In the genomic region with DNA sequence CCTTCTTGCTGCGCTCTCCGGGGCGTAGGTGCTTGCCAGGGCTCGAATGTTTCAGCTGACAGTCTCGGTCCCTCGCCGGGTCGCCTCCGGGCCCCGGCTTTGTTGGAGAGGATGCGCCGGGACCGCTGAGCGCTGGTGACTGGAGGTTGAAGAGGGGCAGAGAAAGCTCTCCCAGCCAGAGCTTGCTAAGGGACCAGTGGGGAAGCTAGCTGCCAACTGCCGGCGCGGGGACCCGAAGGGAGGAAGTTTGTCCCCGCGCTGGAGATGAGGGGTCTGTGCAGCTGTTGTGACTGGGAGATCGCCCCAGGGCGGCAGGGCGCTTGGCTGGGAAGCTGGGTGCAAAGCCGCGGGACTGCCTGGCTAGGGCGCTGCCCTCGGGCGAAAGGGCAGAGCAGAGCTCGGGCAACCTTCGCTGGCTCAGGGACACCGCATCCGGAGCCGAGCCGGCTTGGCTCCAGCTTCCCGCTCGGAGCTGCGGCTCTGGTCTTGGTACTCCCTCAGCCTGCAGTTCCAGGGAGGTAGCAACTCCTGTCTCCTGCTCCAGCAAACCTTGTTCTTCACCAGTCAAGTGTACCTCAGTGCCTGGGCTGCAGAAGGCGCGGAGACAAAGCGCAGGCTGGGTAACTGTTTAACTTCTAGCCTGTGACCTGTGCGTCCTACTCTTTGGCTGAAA, we compare ENCODE assay signal across 8 mouse cellular contexts. TPM values are rescaled to one million over a fixed set of nuclear protein-coding genes. Genes with fewer than 3 reads are reported as not detected.
DNase-seq lines count a peak whose midpoint lies in the region; ATAC-seq lines count a peak whose summit lies in the region.

No protein-coding gene starts in this region.

- H3K4me2 ChIP-seq in limb, embryonic 15.5 days: peak overlapping the region; percentile 97
- H3K4me2 ChIP-seq in neural tube, embryonic 12.5 days (replicated peaks): peak overlapping the region; percentile 90

- peak overlapping the region; percentile 58 for H3K4me3 ChIP-seq in limb, embryonic 15.5 days
- peak overlapping the region; percentile 73 for H3K4me3 ChIP-seq in neural tube, embryonic 12.5 days

- peaks cover 36% of the 10 kb centered on the region for H3K27me3 ChIP-seq in limb, embryonic 15.5 days
- peaks cover 3% of the 10 kb centered on the region; the same call in 1 of the 2 replicates for H3K27me3 ChIP-seq in neural tube, embryonic 12.5 days (replicated peaks)

- H3K9me3 ChIP-seq in limb, embryonic 15.5 days: no peaks in the 10 kb centered on the region
- no peaks in the 10 kb centered on the region for H3K9me3 ChIP-seq in neural tube, embryonic 12.5 days

- H3K27ac ChIP-seq in limb, embryonic 15.5 days: 0 out of 2 replicates have a peak overlapping the region, but pooled peaks have one; percentile 3
- peak overlapping the region; percentile 60 for H3K27ac ChIP-seq in neural tube, embryonic 12.5 days

- no peaks in the 10 kb centered on the region for H3K36me3 ChIP-seq in limb, embryonic 15.5 days
- no peaks in the 10 kb centered on the region for H3K36me3 ChIP-seq in neural tube, embryonic 12.5 days

- DNase-seq in heart, adult 11 months: peak; percentile 87
- no peak for DNase-seq in heart, adult 9 months (ENCODE audit: low spot score in 2 of 2)
- peak; percentile 68 to 79 for DNase-seq in cerebellum, postnatal 36 days
- peak; percentile 31 for DNase-seq in gastrocnemius, postnatal 10 days
- DNase-seq in kidney, adult 11 months: peak; percentile 81
- no peak for DNase-seq in adipocyte (ENCODE audit: low spot score)

- H3K4me1 ChIP-seq in limb, embryonic 15.5 days: peaks cover 13% of the 10 kb centered on the region; the same call in 1 of the 2 replicates
- H3K4me1 ChIP-seq in neural tube, embryonic 12.5 days: peaks cover 4% of the 10 kb centered on the region; the same call in 1 of the 2 replicates

- peak; percentile 52; the same call in 1 of the 2 replicates for ATAC-seq in limb, embryonic 15.5 days (ENCODE audit: insufficient number of reproducible peaks, low FRiP score, low TSS enrichment, low read depth)
- ATAC-seq in neural tube, embryonic 12.5 days (ENCODE audit: low FRiP score, low read depth): peak; percentile 77

- peak overlapping the region; percentile 44 for H3K9ac ChIP-seq in limb, embryonic 15.5 days
- H3K9ac ChIP-seq in neural tube, embryonic 12.5 days: peak overlapping the region; percentile 84

- WGBS in limb, embryonic 15.5 days: under 1% methylated on average over 40 of the region's 41 CpGs
- under 1% methylated on average over 41 of the region's 41 CpGs for WGBS in neural tube, embryonic 12.5 days

RNA-seq across cellular contexts. Expression of a gene that starts 0.8 kb away (rescaled TPM):
- 1 to 10 TPM; 2.7 to 3.5 TPM for total RNA-seq in gastrocnemius, postnatal 10 days (2021)
- 4.4 and 4.5 TPM in 2 replicates for polyA plus RNA-seq in limb, embryonic 15.5 days (2015; fragmentation: Nextera tagmentation; extraction: Ambion mirVana)
- polyA plus RNA-seq in neural tube, embryonic 12.5 days (2016; fragmentation: Nextera tagmentation; extraction: Ambion mirVana): 39.5 and 44.1 TPM in 2 replicates

Comparison
In these comparisons a context has a peak if more than half of its experiments do, and no peak if none do; other contexts are left out.
1. DNase-seq: peak in heart, adult 11 months (single experiment), cerebellum, postnatal 36 days (2 of 2), gastrocnemius, postnatal 10 days (single experiment) and kidney, adult 11 months (single experiment); none in heart, adult 9 months (0 of 2) and adipocyte (single experiment).